Mouse (Mus musculus) lung, postnatal 0 days (tissue): ENCODE measurements at regions not wholly inside any gene's neighbourhood (a gene's known extent, or its start where the extent isn't known, plus 50 kb on each side); places are given as distances from the start of the nearest gene placed in this dataset.

Source experiments
- CTCF ChIP-seq: IDR thresholded peaks from 2 replicates; pipeline ENCODE4 v1.5.1; 2016; ENCODE audit warnings: antibody characterized with exemption, mild to moderate bottlenecking
- EP300 ChIP-seq: IDR thresholded peaks from 2 replicates; pipeline ENCODE4 v1.6.1; 2016; ENCODE audit warnings: antibody characterized with exemption, mild to moderate bottlenecking, control low read depth

DNA sequence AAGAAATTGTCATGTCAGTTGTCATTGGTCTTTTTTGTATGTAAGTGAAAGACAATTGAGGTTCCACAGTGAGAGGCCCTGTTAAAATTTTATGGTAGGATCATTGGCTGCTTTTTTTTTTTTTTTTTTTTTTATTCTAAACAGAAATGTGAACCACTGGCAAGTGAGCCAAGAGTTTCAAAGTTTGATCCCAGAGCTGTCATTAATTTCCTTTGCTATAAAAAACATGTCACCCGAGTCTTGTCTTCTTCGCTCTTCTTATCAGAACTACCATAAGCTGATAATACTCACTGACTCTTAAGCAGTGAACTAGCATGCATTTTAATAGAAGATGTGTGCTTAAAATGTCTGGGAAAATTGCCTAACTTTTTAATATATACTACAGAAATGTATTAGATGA lies 1204.4 kb upstream of the Adgrl4 start:
- TF ChIP-seq EP300 (no peak), CTCF (no peak)
